Mouse (Mus musculus) layer of hippocampus, adult 18-20 months (tissue): ENCODE measurements around the gene Sync. TPM values are rescaled to one million over a fixed set of nuclear protein-coding genes. Genes with fewer than 3 reads are reported as not detected.

Source experiments
- DNase-seq, 2 experiments: peaks; one replicate each; pipeline ENCODE4 v3.0.0; 2022; ENCODE audit warnings: low spot score in 2 of 2
- microRNA-seq, 2 experiments: library from miRNA; unstranded; fragments of <30 nt; microRNA quantifications; one replicate each; pipeline ENCODE4 v1.2.0; 2021
- total RNA-seq, 2 experiments: library from RNA; stranded (reverse); gene quantifications; 2 replicates each; pipeline ENCODE4 v1.2.3; 2021

The Sync gene
- total RNA-seq, 2 experiments from 2014 or later = 0.99 TPM

GRCm38 (mm10) chr4:129357613-129358163 lies 70.3 kb downstream of the Sync start:
- DNase-seq = no peak

Small RNAs within 50 kb of the gene (microRNA-seq; reads per million reads assigned to microRNA genes)
- gene Gm22994 = 0 reads per million in 2 experiments

Other genes starting within 250 kb of the Sync start
- 10 to 100 TPM; 43.5 to 46.4 TPM for gene Rnf19b, start 229.3 kb upstream of the Sync start, total RNA-seq
- gene Tmem54, start 182.1 kb upstream of the Sync start, total RNA-seq = not detected
- gene Hpca, start 165.6 kb upstream of the Sync start, total RNA-seq = 1,000 to 10,000 TPM; 2,309 to 2,704 TPM
- 10 to 100 TPM; 75.5 to 84.2 TPM for gene Fndc5, start 150.6 kb upstream of the Sync start, total RNA-seq
- gene S100pbp, start 97.9 kb upstream of the Sync start, total RNA-seq = 10 to 100 TPM; 32.6 to 35.4 TPM
- gene Yars, start 97.9 kb upstream of the Sync start, total RNA-seq = 10 to 100 TPM; 78.5 to 81.1 TPM
- 1 to 10 TPM; 6.4 to 7.5 TPM for gene C77080, start 26.2 kb upstream of the Sync start, total RNA-seq
- gene Rbbp4, start 47.8 kb downstream of the Sync start, total RNA-seq = 100 to 1,000 TPM; 124 to 134 TPM
- 10 to 100 TPM; 27.4 to 31.6 TPM for gene Zbtb8os, start 48.1 kb downstream of the Sync start, total RNA-seq
- gene Zbtb8a, start 90.5 kb downstream of the Sync start, total RNA-seq = 1 to 10 TPM; 3.2 to 3.5 TPM
- 1 to 10 TPM; 5.3 to 6.0 TPM for gene Zbtb8b, start 153.2 kb downstream of the Sync start, total RNA-seq
- gene Bsdc1, start 174.0 kb downstream of the Sync start, total RNA-seq = 10 to 100 TPM; 63.0 to 63.5 TPM
- gene Tssk3, start 203.4 kb downstream of the Sync start, total RNA-seq = not detected
- not detected for gene Fam229a, start 203.6 kb downstream of the Sync start, total RNA-seq
- gene Marcksl1, start 226.0 kb downstream of the Sync start, total RNA-seq = 10 to 100 TPM; 72.5 to 76.6 TPM